Mouse (Mus musculus) heart, adult 2 months (tissue): ENCODE measurements around the gene Ank3. TPM values are rescaled to one million over a fixed set of nuclear protein-coding genes. Genes with fewer than 3 reads are reported as not detected.

Experiments
- DNase-seq, 2 experiments: peaks; one replicate each; pipeline ENCODE4 v3.0.0; 2021
- H3K27ac ChIP-seq: fragments of 200-600 bp; 2 replicates; pipeline ENCODE4 v1.8.1; 2022
- H3K27me3 ChIP-seq: fragments of 200-500 bp; 2 replicates; pipeline ENCODE4 v1.6.1; 2012; ENCODE audit warnings: mild to moderate bottlenecking, low read length, inconsistent platforms, mixed read lengths; ENCODE audit not compliant: control insufficient read depth, insufficient read depth
- H3K36me3 ChIP-seq: fragments of 200-500 bp; 2 replicates; pipeline ENCODE4 v1.6.1; 2012; ENCODE audit warnings: low read length, inconsistent platforms; ENCODE audit not compliant: control insufficient read depth, insufficient read depth
- H3K4me1 ChIP-seq: fragments of 200-500 bp; 2 replicates; pipeline ENCODE4 v1.6.1; 2011; ENCODE audit warnings: low read length; ENCODE audit not compliant: control insufficient read depth, insufficient read depth
- H3K4me3 ChIP-seq: fragments of 200-600 bp; 2 replicates; pipeline ENCODE4 v1.8.1; 2022
- H3K79me2 ChIP-seq: fragments of 200-500 bp; replicated peaks from 2 replicates; pipeline ENCODE4 v1.6.1; 2012; ENCODE audit warnings: mild to moderate bottlenecking, inconsistent platforms, low read length, moderate library complexity, mixed read lengths; ENCODE audit not compliant: control insufficient read depth, insufficient read depth
- H3K9ac ChIP-seq: fragments of 200-500 bp; 2 replicates; pipeline ENCODE4 v1.6.1; 2012; ENCODE audit warnings: low read depth, mild to moderate bottlenecking, control low read depth, inconsistent platforms, low read length, mixed read lengths
- CTCF ChIP-seq: fragments of 200-600 bp; IDR thresholded peaks from 2 replicates; pipeline ENCODE4 v1.8.1; 2022; ENCODE audit warnings: antibody characterized with exemption, mild to moderate bottlenecking, moderate library complexity
- EP300 ChIP-seq: fragments of 200-500 bp; IDR thresholded peaks from 2 replicates; pipeline ENCODE4 v1.6.1; 2011; ENCODE audit warnings: low read depth, low read length, control low read depth; ENCODE audit not compliant: insufficient read depth
- POLR2A ChIP-seq: fragments of 200-500 bp; IDR thresholded peaks from 2 replicates; pipeline ENCODE4 v1.6.1; 2011; ENCODE audit warnings: mild to moderate bottlenecking, low read depth, low read length, control low read depth; ENCODE audit not compliant: insufficient read depth
- WGBS: fragments of 180-500 bp; shearing (Covaris S2); methylation state at CpG from one replicate; pipeline ENCODE4 v1.1.7; 2018; 5-methylcytosine and 5-hydroxymethylcytosine counted together
- intact Hi-C: fragments of 180-260 bp; cut with DNase I; formaldehyde crosslinking; loops from one replicate; pipeline ENCODE4 v1.15.1; 2025
- polyA plus RNA-seq: library from polyadenylated mRNA; depleted of rRNA; stranded (reverse); fragments of >200 nt; gene quantifications from 2 replicates; pipeline ENCODE4 v1.2.3, GENCODE M21; 2012
- total RNA-seq, 2 experiments: library from RNA; stranded (reverse); gene quantifications; 2 replicates each; pipeline ENCODE4 v1.2.3; 2021

Ank3 gene
- total and polyA plus RNA-seq, 3 experiments, result 16.8 to 80.3 (median 64.6) TPM

DNA sequence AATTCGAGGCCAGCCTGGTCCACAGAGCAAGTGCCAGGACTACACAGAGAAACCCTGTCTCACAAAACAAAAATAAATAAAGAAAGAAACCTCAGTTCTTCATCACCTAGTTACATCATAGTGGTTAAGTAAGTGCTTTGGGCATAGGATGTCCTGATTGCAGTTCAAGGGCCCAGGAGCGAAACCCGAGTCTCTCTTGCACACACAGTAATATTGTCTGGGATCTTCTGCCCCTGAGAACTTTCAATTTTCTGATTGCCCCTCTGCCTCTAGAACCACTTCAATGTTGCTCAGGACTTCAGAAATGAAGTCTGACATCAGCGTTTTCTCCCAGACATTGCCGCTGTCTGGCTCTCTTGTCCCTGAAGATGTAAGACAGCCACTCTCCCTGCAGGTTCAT lies 91.6 kb downstream of the Ank3 start:
- Histone ChIP-seq H3K4me3 (no peak overlapping the region), H3K27me3 (no peaks in the 10 kb centered on the region), H3K36me3 (no peaks in the 10 kb centered on the region), H3K79me2 (no peaks in the 10 kb centered on the region), H3K9ac (no peak overlapping the region), H3K4me1 (no peaks in the 10 kb centered on the region), H3K27ac (no peak overlapping the region)
- TF ChIP-seq POLR2A (no peak), CTCF (no peak), EP300 (no peak)
- 83% methylated on average over 5 of the region's 5 CpGs for WGBS
- intact Hi-C loops, result no loop called here
- DNase-seq, result no peak

DNA sequence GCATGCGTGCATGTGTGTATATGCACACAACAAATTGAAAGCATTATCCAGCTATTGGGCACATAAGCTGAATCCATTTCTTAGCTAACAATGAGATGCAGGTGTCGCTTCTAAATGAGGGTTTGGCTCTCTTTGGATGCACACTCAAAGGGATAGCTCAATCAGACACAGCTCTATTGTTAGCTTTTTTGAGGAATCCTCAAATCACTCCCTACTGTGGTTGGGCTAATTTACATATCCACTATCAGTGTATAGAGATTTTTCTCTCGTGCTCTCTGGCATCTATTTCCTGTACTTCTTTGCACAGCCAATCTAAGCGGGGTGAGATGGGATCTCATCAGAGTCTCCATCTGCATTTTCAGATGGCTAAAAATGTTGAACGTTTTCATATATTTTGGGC lies 93.4 kb downstream of the Ank3 start:
- H3K79me2 ChIP-seq, result no peaks in the 10 kb centered on the region
- no peaks in the 10 kb centered on the region for H3K4me1 ChIP-seq
- intact Hi-C loops, result no loop called here
- TF ChIP-seq EP300 (no peak), CTCF (no peak), POLR2A (no peak)
- H3K4me3 ChIP-seq, result no peak overlapping the region
- H3K27me3 ChIP-seq, result no peaks in the 10 kb centered on the region
- no peak overlapping the region for H3K27ac ChIP-seq
- WGBS, result 63% methylated on average over 5 of the region's 5 CpGs
- H3K36me3 ChIP-seq, result no peaks in the 10 kb centered on the region
- H3K9ac ChIP-seq, result no peak overlapping the region
- no peak for DNase-seq

DNA sequence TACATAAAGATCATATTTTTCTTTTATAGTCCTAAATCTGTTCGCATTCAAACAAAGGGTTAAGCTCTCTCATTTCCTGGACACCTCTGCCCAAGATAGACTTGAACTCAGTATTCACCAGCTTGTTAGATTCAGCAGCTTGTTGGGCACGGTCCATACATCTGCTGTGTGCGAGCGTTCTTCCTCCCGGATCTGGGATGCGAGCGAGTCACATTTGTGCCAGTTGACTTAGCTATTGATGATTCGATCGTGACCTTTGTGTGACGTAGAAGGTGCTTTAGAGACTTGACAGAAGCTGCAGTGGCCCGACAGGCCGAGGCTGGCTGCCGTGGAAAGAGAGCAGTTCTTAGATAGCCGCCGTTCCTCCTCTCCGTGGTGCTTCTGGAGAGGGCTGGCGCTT lies 98.8 kb downstream of the Ank3 start:
- Histone ChIP-seq H3K79me2 (no peaks in the 10 kb centered on the region), H3K9ac (no peak overlapping the region), H3K36me3 (no peaks in the 10 kb centered on the region), H3K27ac (no peak overlapping the region), H3K4me3 (no peak overlapping the region), H3K27me3 (no peaks in the 10 kb centered on the region), H3K4me1 (no peaks in the 10 kb centered on the region)
- WGBS, result 83% methylated on average over 17 of the region's 17 CpGs
- intact Hi-C loops, result no loop called here
- no peak for TF ChIP-seq CTCF
- TF ChIP-seq POLR2A, result no peak
- no peak for DNase-seq

DNA sequence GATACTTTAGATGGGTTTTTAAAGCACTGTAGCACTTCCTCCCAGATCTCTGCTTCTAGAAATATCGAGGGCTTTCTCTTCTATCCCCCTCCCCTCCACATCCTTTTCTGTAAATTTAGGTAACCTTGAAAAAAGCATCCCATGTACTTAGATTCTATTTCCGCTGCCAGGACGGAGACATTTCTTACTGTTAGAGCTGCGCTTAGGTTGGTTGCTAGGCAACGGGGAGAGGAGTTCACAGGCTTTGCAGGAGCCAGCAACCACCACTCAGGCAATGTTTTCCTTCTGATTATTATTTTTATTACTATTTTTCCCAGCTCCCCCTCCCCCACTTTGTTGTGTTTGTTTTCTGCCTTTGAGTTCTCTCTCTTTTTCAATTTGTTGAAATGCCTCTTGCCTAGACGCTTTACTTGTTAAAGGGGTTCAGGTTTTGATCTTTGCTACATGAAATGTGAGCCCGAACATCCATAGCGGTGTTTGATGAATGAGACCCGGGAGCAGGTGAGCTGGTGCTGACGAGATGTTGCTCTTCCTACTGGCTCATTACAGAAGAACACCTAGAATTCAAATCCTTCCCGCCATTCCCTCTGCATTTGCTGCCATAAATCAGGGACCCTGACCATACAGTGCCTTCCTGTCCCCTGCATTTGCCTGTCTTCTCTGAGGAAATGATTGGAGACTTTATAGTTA lies 101.7 kb downstream of the Ank3 start:
- intact Hi-C loops, result no loop called here

DNA sequence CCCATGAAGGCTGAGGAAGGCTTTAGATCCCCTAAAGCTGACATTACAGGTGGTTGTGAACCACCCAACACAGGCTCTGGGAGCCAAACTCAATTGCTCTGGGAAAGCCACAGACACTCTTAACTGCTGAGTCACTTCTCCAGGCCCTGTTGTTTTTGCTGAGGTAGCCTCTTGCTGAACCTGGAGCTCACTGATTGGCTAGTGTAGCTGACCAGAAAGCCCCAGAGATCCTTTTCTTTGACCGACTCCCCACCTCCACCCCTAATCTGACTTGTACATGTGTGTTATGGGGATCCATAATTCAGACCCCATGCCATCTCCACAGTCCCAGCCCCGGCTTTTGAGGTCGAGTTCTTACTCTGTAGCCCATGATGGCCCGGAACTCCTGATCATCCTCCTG lies 105.2 kb downstream of the Ank3 start:
- TF ChIP-seq CTCF (no peak), POLR2A (no peak), EP300 (no peak)
- Histone ChIP-seq H3K4me3 (no peak overlapping the region), H3K27me3 (no peaks in the 10 kb centered on the region), H3K79me2 (no peaks in the 10 kb centered on the region), H3K36me3 (no peaks in the 10 kb centered on the region), H3K27ac (no peak overlapping the region), H3K9ac (no peak overlapping the region), H3K4me1 (no peaks in the 10 kb centered on the region)
- intact Hi-C loops, result no loop called here
- no peak for DNase-seq
- WGBS, result 89% methylated on average over 4 of the region's 4 CpGs

More for the DNA sequence above, 101.7 kb downstream of the Ank3 start:
- H3K9ac ChIP-seq, result no peak overlapping the region
- H3K4me1 ChIP-seq, result no peaks in the 10 kb centered on the region
- no peak for DNase-seq
- TF ChIP-seq EP300 (no peak), POLR2A (no peak), CTCF (no peak)
- no peak overlapping the region for H3K4me3 ChIP-seq
- H3K27ac ChIP-seq, result no peak overlapping the region
- no peaks in the 10 kb centered on the region for H3K79me2 ChIP-seq
- WGBS, result 60% methylated on average over 11 of the region's 11 CpGs
- no peaks in the 10 kb centered on the region for H3K36me3 ChIP-seq
- H3K27me3 ChIP-seq, result no peaks in the 10 kb centered on the region

DNA sequence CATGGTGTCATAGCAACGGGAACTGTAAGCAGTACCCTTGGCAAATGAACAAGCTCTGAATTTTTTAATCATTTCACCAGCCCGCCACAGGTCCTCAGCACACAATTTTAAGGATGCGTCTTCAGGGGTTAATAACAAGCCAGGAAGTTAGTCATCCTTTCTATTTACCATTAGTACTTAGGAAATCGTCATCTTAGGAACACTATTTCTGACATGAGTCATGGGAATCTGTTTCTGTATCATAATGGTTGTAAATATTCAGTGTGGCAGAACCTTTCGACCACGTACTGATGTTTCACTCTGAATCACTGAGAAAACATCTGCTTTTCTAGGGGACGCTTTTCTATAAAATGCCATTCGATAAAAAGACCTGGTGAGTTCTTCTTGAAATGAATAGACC lies 109.1 kb downstream of the Ank3 start:
- no peaks in the 10 kb centered on the region for H3K4me1 ChIP-seq
- 63% methylated on average over 8 of the region's 8 CpGs for WGBS

More for the DNA sequence above, 109.1 kb downstream of the Ank3 start:
- Histone ChIP-seq H3K27me3 (no peaks in the 10 kb centered on the region), H3K36me3 (no peaks in the 10 kb centered on the region), H3K9ac (no peak overlapping the region), H3K79me2 (no peaks in the 10 kb centered on the region), H3K27ac (no peak overlapping the region), H3K4me3 (no peak overlapping the region)
- TF ChIP-seq POLR2A (no peak), CTCF (no peak), EP300 (no peak)
- DNase-seq, result no peak
- intact Hi-C loops, result no loop called here
